Mouse (Mus musculus): ENCODE data around the gene Sfr1.

Sfr1 gene

DNA sequence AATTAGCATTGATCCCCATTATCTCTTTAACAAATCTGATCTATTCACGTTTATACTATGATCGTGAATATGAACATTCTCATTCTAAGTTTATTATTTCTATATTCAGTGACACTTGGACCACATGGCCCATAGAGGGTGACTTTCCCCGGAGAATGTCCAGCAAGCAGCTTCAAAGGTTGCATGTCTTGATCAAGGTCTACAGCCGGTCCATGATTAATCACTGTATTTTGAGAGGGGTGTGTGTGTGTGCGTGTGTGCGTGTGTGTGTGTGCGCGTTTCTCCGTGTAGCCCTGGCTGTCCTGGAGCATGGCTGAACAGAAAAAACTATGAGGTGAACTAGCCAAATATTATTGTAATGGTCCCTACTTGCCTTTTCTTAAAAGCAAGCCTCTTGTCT, 21.0 kb downstream of the Sfr1 start:
- DNase-seq (ENCODE audit: low spot score) = no peak

DNA sequence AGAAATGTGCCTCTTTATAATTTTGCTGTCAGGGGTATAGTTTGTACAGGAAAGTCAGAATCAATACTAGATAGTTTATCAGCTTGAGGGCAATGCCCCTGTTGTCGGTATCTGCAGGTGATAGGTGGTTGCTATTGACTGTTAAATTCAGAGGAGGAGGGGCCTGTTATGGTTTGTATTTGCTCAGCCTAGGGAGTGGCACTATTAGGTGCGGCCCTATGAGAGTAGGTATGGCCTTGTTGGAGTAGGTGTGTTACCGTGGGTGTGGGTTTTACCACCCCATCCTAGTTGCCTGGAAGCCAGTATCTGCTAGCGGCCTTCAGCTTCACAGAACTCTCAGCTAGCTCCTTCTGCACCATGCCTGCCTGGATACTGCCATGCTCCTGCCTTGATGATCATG, 22.4 kb downstream of the Sfr1 start:
- no peak for DNase-seq (ENCODE audit: low spot score)

GRCm38 (mm10) chr19:47754931-47755330, 23.4 kb downstream of the Sfr1 start:
- DNase-seq (ENCODE audit: low spot score) = no peak

GRCm38 (mm10) chr19:47755625-47756024, 24.1 kb downstream of the Sfr1 start:
- no peak for DNase-seq (ENCODE audit: low spot score)

DNA sequence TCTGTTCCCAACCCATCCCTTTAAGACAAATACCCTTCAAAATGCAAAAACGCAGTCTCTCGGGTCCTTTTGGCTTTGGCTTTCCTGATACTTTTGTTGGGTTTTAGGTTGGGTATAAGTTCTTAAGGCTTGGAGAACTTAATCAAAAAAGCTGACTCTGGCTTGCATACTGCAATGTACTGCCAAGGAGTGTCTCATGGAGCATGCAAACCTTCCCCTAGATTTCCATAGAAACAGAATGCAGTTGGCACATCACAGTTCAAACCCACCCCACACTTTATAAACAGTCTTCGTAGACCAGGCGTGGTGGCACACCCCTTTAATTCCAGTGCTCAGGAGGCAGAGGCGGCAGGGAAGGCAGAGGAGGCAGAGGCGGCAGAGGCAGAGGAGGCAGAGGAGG, 46.4 kb downstream of the Sfr1 start:
- DNase-seq (ENCODE audit: low spot score) = no peak

DNA sequence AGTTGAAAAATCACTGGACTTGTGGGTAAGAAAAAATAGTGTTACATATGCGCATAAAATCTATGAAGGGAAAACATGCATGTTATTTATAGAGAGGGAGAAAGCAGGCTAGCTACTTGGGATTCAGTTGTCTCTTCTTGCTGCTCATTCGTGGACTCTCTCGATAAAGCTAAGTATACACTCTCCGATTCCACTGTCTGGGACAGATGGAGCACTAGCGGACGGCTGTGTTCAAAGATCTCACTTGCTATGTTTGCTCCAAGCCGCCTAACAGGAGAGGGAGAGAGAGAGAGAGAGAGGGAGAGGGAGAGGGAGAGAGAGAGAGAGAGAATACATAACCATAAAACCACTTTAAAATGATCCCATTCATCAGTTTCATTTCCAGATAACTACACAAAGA, 48.7 kb downstream of the Sfr1 start:
- DNase-seq (ENCODE audit: low spot score) = no peak

- no peak for DNase-seq (ENCODE audit: low spot score)
These were observed 49.5 kb downstream of the Sfr1 start for GRCm38 (mm10) chr19:47780972-47781371.

DNA sequence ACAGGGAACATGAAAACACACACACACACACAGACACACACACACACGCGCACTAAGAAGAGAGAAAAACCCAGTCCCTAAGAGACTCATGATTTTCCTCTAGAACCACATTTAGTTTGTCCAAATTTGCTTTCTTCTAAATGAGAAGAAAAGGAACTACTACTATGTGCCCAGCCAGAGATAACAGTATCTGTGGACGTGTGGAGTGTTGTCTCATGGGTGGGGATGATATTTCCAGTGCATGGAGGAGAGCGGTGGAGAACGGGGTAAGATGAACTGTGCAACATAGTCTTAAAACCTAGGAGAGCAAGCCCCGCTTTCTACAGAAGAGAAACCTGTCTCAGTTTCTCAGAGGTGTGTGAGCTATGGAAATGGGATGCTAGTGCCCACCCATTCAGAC, 52.4 kb downstream of the Sfr1 start:
- DNase-seq (ENCODE audit: low spot score) = no peak
